Mouse (Mus musculus): Measurements from ENCODE around the gene Rptor. TPM values are rescaled to one million over a fixed set of nuclear protein-coding genes. Genes with fewer than 3 reads are reported as not detected.

Gene Rptor
- polyA plus RNA-seq, 1 experiment from 2014 or later: 5.2 TPM

DNA sequence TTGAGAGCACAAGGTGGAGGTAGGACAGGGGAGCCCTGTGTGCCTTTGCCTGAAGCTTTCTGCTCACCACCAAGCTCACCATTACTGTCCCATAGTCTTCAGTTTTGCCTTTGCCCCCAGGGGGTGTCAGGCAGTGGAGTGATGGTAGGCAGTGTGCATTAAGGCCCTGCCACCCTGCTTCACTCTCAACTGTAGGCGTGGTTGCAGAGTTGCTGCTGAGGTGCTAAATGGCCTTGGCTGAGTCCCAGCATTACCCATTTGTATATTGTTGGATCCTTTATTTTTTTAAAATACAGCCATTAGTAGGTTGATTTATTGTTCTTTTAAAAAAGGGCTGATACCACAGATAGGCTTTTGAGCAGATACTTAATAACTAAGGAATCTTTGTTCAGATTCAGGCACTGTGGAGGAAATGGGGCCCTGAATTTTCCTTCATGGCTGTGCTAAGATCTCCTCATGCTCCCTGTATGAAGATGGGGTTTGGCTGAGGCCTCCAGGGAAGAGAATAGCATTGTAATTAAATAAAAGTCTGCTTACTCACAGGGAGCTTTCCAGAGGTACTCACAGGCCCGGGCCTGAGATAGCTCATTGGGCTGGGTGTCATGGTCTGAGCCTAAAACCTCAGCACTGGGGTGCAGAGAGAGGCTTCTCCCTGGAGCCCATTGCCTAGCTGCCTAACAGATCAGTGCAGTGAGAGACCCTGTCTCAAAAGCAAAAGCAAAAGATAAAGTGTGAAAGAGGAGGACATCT lies 83.4 kb downstream of the Rptor start:
- ATAC-seq: no peak
- H3K9me3 ChIP-seq (ENCODE audit: control insufficient read depth, low read length): no peaks in the 10 kb centered on the region

GRCm38 (mm10) chr11:119687316-119687715 lies 84.6 kb downstream of the Rptor start:
- H3K4me3 ChIP-seq (ENCODE audit: low read length): no peak overlapping the region
- H3K9me3 ChIP-seq (ENCODE audit: control insufficient read depth, low read length): no peaks in the 10 kb centered on the region
- no peak overlapping the region for H3K4me2 ChIP-seq (ENCODE audit: low read depth, low read length)
- no peaks in the 10 kb centered on the region for H3K36me3 ChIP-seq (ENCODE audit: control insufficient read depth, insufficient read depth, low read length)
- no peak for ATAC-seq
- no peaks in the 10 kb centered on the region for H3K27me3 ChIP-seq (replicated peaks; ENCODE audit: control insufficient read depth, insufficient read depth, low read length)
- 59% methylated on average over 3 of the region's 3 CpGs for WGBS
- no peak overlapping the region for H3K9ac ChIP-seq (ENCODE audit: low read depth, low read length)
- H3K4me1 ChIP-seq (ENCODE audit: control insufficient read depth, insufficient read depth, low read length): peaks cover 21% of the 10 kb centered on the region
- no peak overlapping the region for H3K27ac ChIP-seq (ENCODE audit: low read length)

More for the DNA sequence above, 83.4 kb downstream of the Rptor start:
- Histone ChIP-seq H3K36me3 (ENCODE audit: control insufficient read depth, insufficient read depth, low read length) (no peaks in the 10 kb centered on the region), H3K4me1 (ENCODE audit: control insufficient read depth, insufficient read depth, low read length) (peaks cover 22% of the 10 kb centered on the region), H3K4me3 (ENCODE audit: low read length) (no peak overlapping the region), H3K4me2 (ENCODE audit: low read depth, low read length) (no peak overlapping the region), H3K27me3 (replicated peaks; ENCODE audit: control insufficient read depth, insufficient read depth, low read length) (no peaks in the 10 kb centered on the region), H3K9ac (ENCODE audit: low read depth, low read length) (no peak overlapping the region), H3K27ac (ENCODE audit: low read length) (no peak overlapping the region)
- 59% methylated on average over 2 of the region's 2 CpGs for WGBS

- H3K27me3 ChIP-seq (replicated peaks; ENCODE audit: control insufficient read depth, insufficient read depth, low read length): no peaks in the 10 kb centered on the region
- H3K4me2 ChIP-seq (ENCODE audit: low read depth, low read length): no peak overlapping the region
- H3K9me3 ChIP-seq (ENCODE audit: control insufficient read depth, low read length): no peaks in the 10 kb centered on the region
- no peak for ATAC-seq
- H3K36me3 ChIP-seq (ENCODE audit: control insufficient read depth, insufficient read depth, low read length): no peaks in the 10 kb centered on the region
- H3K4me1 ChIP-seq (ENCODE audit: control insufficient read depth, insufficient read depth, low read length): peaks cover 18% of the 10 kb centered on the region
- no peak overlapping the region for H3K9ac ChIP-seq (ENCODE audit: low read depth, low read length)
- no peak overlapping the region for H3K27ac ChIP-seq (ENCODE audit: low read length)
- no peak overlapping the region for H3K4me3 ChIP-seq (ENCODE audit: low read length)
Measured at GRCm38 (mm10) chr11:119687966-119688365, 85.3 kb downstream of the Rptor start.

DNA sequence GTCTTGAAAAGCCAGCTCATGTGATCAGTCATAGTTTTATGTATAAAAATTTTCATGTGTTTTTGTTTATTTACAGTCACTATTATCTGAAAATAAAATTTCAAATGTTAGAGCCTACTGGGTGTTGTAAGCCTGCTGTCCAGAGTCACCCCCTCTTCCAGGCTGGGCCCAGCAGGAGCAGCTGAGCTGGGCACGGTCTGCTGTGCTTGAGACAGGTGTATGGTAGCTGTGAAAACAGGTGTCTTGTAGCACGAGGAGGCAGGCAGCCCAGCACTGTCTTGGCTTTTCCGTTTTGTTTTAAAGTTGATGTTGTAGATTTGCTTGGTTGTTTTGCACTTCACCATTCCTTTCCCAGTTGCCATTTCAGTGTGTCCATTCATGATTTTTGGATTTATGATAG lies 87.2 kb downstream of the Rptor start:
- no peak for ATAC-seq
- no peak overlapping the region for H3K27ac ChIP-seq (ENCODE audit: low read length)
- H3K27me3 ChIP-seq (replicated peaks; ENCODE audit: control insufficient read depth, insufficient read depth, low read length): no peaks in the 10 kb centered on the region
- WGBS: 69% methylated on average over 3 of the region's 3 CpGs
- no peak overlapping the region for H3K4me2 ChIP-seq (ENCODE audit: low read depth, low read length)
- no peak overlapping the region for H3K9ac ChIP-seq (ENCODE audit: low read depth, low read length)
- no peaks in the 10 kb centered on the region for H3K36me3 ChIP-seq (ENCODE audit: control insufficient read depth, insufficient read depth, low read length)
- no peaks in the 10 kb centered on the region for H3K9me3 ChIP-seq (ENCODE audit: control insufficient read depth, low read length)
- H3K4me3 ChIP-seq (ENCODE audit: low read length): no peak overlapping the region
- peaks cover 13% of the 10 kb centered on the region for H3K4me1 ChIP-seq (ENCODE audit: control insufficient read depth, insufficient read depth, low read length)

DNA sequence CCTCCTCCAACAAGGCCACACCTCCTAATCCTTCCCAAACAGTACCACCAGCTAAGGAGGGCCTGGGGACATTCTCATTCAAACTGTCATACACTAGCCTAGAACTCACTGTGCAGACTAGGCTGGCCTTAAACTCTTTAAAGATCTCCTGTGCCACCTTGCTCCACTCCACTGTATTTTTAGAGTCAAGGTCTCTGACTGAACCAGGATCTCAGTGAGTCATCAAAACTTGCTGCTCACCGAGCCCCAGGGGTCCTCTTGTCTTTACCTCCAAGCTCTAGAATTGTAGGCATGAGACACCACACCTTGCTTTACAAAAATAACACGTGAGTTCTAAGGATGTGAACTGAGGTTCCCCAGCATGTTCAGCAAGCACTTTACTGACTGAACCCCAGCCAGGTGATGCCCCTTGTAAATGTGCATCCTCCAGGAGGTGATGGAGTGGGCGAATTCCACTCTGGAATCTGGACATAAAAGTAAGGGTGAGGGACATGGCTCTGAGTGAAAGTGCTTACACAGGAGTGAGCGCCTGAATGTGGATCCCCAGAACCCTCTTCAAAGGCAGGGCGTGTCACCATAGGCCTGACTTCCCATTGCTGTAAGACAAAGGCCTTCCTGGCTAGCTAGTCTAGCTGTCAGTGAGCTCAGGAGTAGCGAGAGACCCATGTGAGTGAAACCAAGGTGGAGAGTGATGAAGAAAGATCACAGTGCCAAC lies 89.6 kb downstream of the Rptor start:
- no peaks in the 10 kb centered on the region for H3K36me3 ChIP-seq (ENCODE audit: control insufficient read depth, insufficient read depth, low read length)
- no peak overlapping the region for H3K4me2 ChIP-seq (ENCODE audit: low read depth, low read length)
- no peak for ATAC-seq

GRCm38 (mm10) chr11:119692911-119693261 lies 90.2 kb downstream of the Rptor start:
- H3K9ac ChIP-seq (ENCODE audit: low read depth, low read length): no peak overlapping the region
- H3K27ac ChIP-seq (ENCODE audit: low read length): no peak overlapping the region
- peaks cover 7% of the 10 kb centered on the region; the same call in 1 of the 2 replicates for H3K4me1 ChIP-seq (ENCODE audit: control insufficient read depth, insufficient read depth, low read length)
- WGBS: 43% methylated on average over 1 of the region's 1 CpGs
- no peaks in the 10 kb centered on the region for H3K9me3 ChIP-seq (ENCODE audit: control insufficient read depth, low read length)
- H3K36me3 ChIP-seq (ENCODE audit: control insufficient read depth, insufficient read depth, low read length): no peaks in the 10 kb centered on the region
- H3K4me2 ChIP-seq (ENCODE audit: low read depth, low read length): no peak overlapping the region
- no peaks in the 10 kb centered on the region for H3K27me3 ChIP-seq (replicated peaks; ENCODE audit: control insufficient read depth, insufficient read depth, low read length)
- no peak for ATAC-seq
- H3K4me3 ChIP-seq (ENCODE audit: low read length): no peak overlapping the region

More for the DNA sequence above, 89.6 kb downstream of the Rptor start:
- Histone ChIP-seq H3K9me3 (ENCODE audit: control insufficient read depth, low read length) (no peaks in the 10 kb centered on the region), H3K27me3 (replicated peaks; ENCODE audit: control insufficient read depth, insufficient read depth, low read length) (no peaks in the 10 kb centered on the region), H3K4me1 (ENCODE audit: control insufficient read depth, insufficient read depth, low read length) (peaks cover 7% of the 10 kb centered on the region; the same call in 1 of the 2 replicates), H3K27ac (ENCODE audit: low read length) (no peak overlapping the region), H3K9ac (ENCODE audit: low read depth, low read length) (no peak overlapping the region), H3K4me3 (ENCODE audit: low read length) (no peak overlapping the region)
- 83% methylated on average over 6 of the region's 6 CpGs for WGBS

DNA sequence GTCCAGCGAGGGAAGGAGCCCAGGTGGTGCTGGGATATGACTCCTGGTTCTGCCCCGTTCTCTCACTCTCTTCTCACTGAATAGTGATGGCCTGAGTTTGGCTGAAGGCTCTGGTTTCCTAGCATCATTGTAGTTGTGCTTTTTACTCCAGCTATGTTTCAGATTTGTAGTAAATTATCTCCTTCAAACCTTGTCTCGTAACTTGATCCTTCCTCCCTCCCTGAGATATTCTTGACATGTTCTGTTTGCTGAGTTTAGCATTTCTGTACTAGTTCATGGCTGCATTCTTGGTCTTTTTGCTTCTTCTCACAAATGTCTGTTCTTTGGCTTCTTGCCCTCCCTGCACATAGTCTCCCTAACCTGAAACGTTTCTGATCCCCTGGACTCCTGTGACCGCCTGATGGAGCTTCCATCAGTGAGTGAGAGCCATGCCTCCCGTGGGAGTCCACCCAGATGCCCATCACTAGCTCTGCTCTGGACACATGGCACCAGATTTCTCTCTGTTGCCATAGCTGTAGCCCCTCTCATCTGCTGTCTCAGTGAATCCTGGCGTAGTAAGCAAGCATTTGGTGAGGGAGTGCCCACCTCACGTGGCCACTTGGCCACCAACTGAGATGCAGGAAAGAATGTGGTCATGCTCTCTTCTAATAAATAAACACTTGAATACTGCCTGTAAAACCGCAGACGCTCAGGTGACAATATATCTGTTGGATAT lies 91.6 kb downstream of the Rptor start:
- H3K4me2 ChIP-seq (ENCODE audit: low read depth, low read length): no peak overlapping the region
- H3K36me3 ChIP-seq (ENCODE audit: control insufficient read depth, insufficient read depth, low read length): no peaks in the 10 kb centered on the region
- no peak for ATAC-seq
- H3K4me3 ChIP-seq (ENCODE audit: low read length): no peak overlapping the region
- no peaks in the 10 kb centered on the region for H3K9me3 ChIP-seq (ENCODE audit: control insufficient read depth, low read length)
- H3K27me3 ChIP-seq (replicated peaks; ENCODE audit: control insufficient read depth, insufficient read depth, low read length): no peaks in the 10 kb centered on the region
- peaks cover 7% of the 10 kb centered on the region; the same call in 1 of the 2 replicates for H3K4me1 ChIP-seq (ENCODE audit: control insufficient read depth, insufficient read depth, low read length)
- WGBS: 62% methylated on average over 10 of the region's 10 CpGs
- no peak overlapping the region for H3K9ac ChIP-seq (ENCODE audit: low read depth, low read length)
- no peak overlapping the region for H3K27ac ChIP-seq (ENCODE audit: low read length)

DNA sequence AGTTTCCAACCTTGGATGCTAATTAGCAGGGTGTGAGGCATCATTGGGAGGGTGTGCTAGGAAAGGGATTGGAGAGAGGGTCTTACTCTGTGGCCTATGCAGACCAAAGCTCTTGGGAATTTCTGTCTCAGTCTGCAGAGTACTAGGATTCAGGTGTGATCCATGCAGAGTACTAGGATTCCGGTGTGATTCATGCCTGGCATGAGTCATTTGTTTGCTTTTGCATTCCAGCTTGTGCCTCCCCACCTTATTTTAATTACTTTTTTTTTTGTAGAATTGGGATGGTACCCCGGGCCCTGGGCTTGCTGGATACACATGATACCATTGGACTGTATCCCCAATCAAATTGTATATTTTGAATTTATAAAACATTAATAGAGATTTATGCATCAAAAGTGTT lies 93.7 kb downstream of the Rptor start:
- Histone ChIP-seq H3K9ac (ENCODE audit: low read depth, low read length) (no peak overlapping the region), H3K27ac (ENCODE audit: low read length) (no peak overlapping the region), H3K36me3 (ENCODE audit: control insufficient read depth, insufficient read depth, low read length) (no peaks in the 10 kb centered on the region), H3K9me3 (ENCODE audit: control insufficient read depth, low read length) (no peaks in the 10 kb centered on the region), H3K4me3 (ENCODE audit: low read length) (no peak overlapping the region), H3K4me1 (ENCODE audit: control insufficient read depth, insufficient read depth, low read length) (peaks cover 7% of the 10 kb centered on the region; the same call in 1 of the 2 replicates), H3K4me2 (ENCODE audit: low read depth, low read length) (no peak overlapping the region), H3K27me3 (replicated peaks; ENCODE audit: control insufficient read depth, insufficient read depth, low read length) (no peaks in the 10 kb centered on the region)
- ATAC-seq: no peak
- WGBS: 60% methylated on average over 2 of the region's 2 CpGs

- Histone ChIP-seq H3K36me3 (ENCODE audit: control insufficient read depth, insufficient read depth, low read length) (no peaks in the 10 kb centered on the region), H3K4me2 (ENCODE audit: low read depth, low read length) (no peak overlapping the region), H3K9ac (ENCODE audit: low read depth, low read length) (no peak overlapping the region), H3K27ac (ENCODE audit: low read length) (no peak overlapping the region), H3K4me3 (ENCODE audit: low read length) (no peak overlapping the region), H3K27me3 (replicated peaks; ENCODE audit: control insufficient read depth, insufficient read depth, low read length) (no peaks in the 10 kb centered on the region), H3K9me3 (ENCODE audit: control insufficient read depth, low read length) (no peaks in the 10 kb centered on the region), H3K4me1 (ENCODE audit: control insufficient read depth, insufficient read depth, low read length) (no peaks in the 10 kb centered on the region)
- 80% methylated on average over 4 of the region's 6 CpGs for WGBS
- no peak for ATAC-seq
Measured at GRCm38 (mm10) chr11:119705381-119706066, 102.8 kb downstream of the Rptor start.

Data from intestine, embryonic 16.5 days (tissue).